Mouse (Mus musculus) C2C12 (cell line): Measurements from ENCODE around the gene Btbd6. TPM values are rescaled to one million over a fixed set of nuclear protein-coding genes. Genes with fewer than 3 reads are reported as not detected.

Experiments
- H3K27me3 ChIP-seq: one replicate; pipeline ENCODE4 v1.6.1; 2011; ENCODE audit not compliant: control insufficient read depth, insufficient read depth, insufficient read length
- H3K36me3 ChIP-seq: one replicate; pipeline ENCODE4 v1.6.1; 2011; ENCODE audit not compliant: control insufficient read depth, insufficient read depth
- H3K4me3 ChIP-seq: one replicate; pipeline ENCODE4 v1.5.1; 2011; ENCODE audit warnings: mild to moderate bottlenecking, control low read depth; ENCODE audit not compliant: poor library complexity, insufficient read depth, severe bottlenecking
- H3K79me2 ChIP-seq: one replicate; pipeline ENCODE4 v1.6.1; 2011; ENCODE audit not compliant: control insufficient read depth, insufficient read depth
- H3K79me3 ChIP-seq: one replicate; pipeline ENCODE4 v1.6.1; 2011; ENCODE audit warnings: low read depth, control low read depth
- H3ac ChIP-seq: one replicate; pipeline ENCODE3; 2011; ENCODE audit warnings: low read depth; ENCODE audit not compliant: control insufficient read depth, insufficient read length
- CEBPB ChIP-seq: IDR thresholded peaks from one replicate; pipeline ENCODE4 v1.6.1; 2011; ENCODE audit warnings: low read depth, mild to moderate bottlenecking, control low read depth, moderate library complexity
- CTCF ChIP-seq: IDR thresholded peaks from one replicate; pipeline ENCODE4 v1.5.1; 2011; ENCODE audit not compliant: control insufficient read depth, insufficient read depth, insufficient read length
- FOSL1 ChIP-seq: IDR thresholded peaks from one replicate; pipeline ENCODE4 v1.8.0; 2011; ENCODE audit warnings: mild to moderate bottlenecking, low read length; ENCODE audit not compliant: poor library complexity, insufficient read depth, severe bottlenecking
- MAX ChIP-seq: IDR thresholded peaks from one replicate; pipeline ENCODE4 v1.6.1; 2011; ENCODE audit warnings: mild to moderate bottlenecking, control low read depth
- MYOD1 ChIP-seq: IDR thresholded peaks from one replicate; pipeline ENCODE4 v1.6.1; 2011; ENCODE audit warnings: low read depth; ENCODE audit not compliant: control insufficient read depth, insufficient read length
- MYOG ChIP-seq: IDR thresholded peaks from one replicate; pipeline ENCODE4 v1.6.1; 2011; ENCODE audit not compliant: control insufficient read depth, insufficient read length; ENCODE audit errors: extremely low read depth
- USF1 ChIP-seq: IDR thresholded peaks from one replicate; pipeline ENCODE4 v1.6.1; 2011; ENCODE audit warnings: low read depth, mild to moderate bottlenecking, control low read depth, moderate library complexity
- polyA plus RNA-seq: library from polyadenylated mRNA; unstranded; fragments of >200 nt; fragmentation: generic; extraction: Trizol; gene quantifications from one replicate; pipeline ENCODE4 v1.2.1, GENCODE M21; 2012; ENCODE audit warnings: missing spikeins

Gene Btbd6
- polyA plus RNA-seq, 1 experiment: 17.2 TPM

DNA sequence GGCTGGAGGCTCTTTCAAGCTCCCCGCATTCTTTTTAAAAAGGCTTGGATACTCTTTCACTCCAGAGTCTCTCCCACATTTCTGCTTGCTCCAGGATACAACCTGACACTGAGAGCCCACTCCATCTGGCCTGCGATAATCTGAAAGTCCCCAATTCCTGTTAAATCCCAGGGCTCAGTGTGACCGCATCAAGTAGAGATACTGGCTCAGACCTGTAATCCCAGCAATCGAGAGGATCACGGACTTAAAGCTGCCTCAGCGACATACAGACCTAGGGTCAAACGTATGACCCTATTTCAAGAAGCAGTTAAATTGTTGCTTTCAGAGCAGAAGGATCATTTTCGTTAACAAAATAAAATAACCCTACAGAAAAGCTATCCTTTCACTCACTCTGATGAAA, 27.7 kb downstream of the Btbd6 start:
- H3K4me3 ChIP-seq: no peak overlapping the region
- no peak overlapping the region for H3ac ChIP-seq
- TF ChIP-seq FOSL1 (no peak), MYOG (no peak), MYOD1 (no peak), CEBPB (no peak), MAX (no peak), CTCF (no peak), USF1 (no peak)
- peaks cover 12% of the 10 kb centered on the region for H3K79me2 ChIP-seq
- no peaks in the 10 kb centered on the region for H3K36me3 ChIP-seq
- no peaks in the 10 kb centered on the region for H3K27me3 ChIP-seq
- peaks cover 11% of the 10 kb centered on the region for H3K79me3 ChIP-seq

GRCm38 (mm10) chr12:113004993-113005392, 28.7 kb downstream of the Btbd6 start:
- no peaks in the 10 kb centered on the region for H3K27me3 ChIP-seq
- no peak overlapping the region for H3ac ChIP-seq
- H3K36me3 ChIP-seq: no peaks in the 10 kb centered on the region
- H3K4me3 ChIP-seq: no peak overlapping the region
- H3K79me3 ChIP-seq: peaks cover 1% of the 10 kb centered on the region
- TF ChIP-seq CTCF (peak; percentile 94), USF1 (no peak)
- H3K79me2 ChIP-seq: peaks cover 3% of the 10 kb centered on the region

DNA sequence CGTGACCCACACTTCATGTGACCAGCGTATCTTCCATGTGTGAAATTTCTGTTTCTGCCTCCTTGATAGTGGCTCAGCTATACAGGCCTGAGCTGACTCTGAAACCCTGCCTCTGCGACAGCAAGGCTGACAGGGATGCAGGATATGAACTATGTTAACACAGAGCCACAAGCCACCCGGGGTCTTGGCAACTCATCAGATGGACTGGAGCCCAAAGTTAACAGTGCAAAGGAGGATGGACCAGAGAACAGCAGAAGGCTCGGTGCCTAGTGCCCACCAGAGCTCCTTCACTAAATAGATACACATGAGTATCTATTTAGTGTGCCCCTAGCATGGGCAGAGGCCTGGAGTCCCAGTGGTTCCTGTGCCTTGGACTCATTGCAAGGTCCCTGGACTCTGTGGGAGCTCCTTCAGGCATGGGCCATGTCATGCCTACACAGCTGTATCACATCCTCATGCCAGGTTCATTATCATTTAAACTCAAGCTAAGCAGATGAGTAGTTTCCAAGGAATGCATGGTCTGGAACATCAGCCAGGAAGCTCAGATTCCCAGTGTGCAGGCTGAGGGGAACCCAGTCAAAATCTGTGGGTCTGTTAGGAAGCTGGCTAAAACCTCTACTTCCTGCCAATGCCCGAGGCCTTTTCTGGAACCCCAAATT, 35.5 kb downstream of the Btbd6 start:
- Histone ChIP-seq H3K27me3 (no peaks in the 10 kb centered on the region), H3K79me2 (peaks cover 25% of the 10 kb centered on the region), H3ac (no peak overlapping the region), H3K79me3 (peaks cover 20% of the 10 kb centered on the region), H3K36me3 (no peaks in the 10 kb centered on the region), H3K4me3 (no peak overlapping the region)
- no peak for TF ChIP-seq USF1
- peak; percentile 45 for TF ChIP-seq FOSL1
- TF ChIP-seq MAX: peak; percentile 13
- TF ChIP-seq MYOD1: peak; percentile 43
- no peak for TF ChIP-seq MYOG

DNA sequence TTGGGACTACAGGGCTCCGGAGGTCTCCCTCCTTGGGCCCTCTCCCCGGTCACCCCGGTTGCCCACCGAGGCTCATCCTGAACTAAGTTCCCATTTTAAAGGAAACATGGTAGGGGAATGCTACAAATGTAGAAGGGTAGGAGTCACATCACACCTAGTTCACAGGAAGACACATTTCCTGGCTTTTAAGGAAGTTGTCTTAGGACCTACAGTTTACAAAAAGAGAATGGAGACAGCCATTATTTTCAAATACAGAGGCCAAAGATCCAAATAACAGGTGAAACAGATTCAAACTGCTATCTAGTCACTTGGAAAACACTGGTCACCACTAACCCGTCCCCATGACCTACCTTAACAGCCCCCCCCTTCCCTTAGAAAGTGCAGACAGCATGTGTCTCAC, 36.2 kb downstream of the Btbd6 start:
- H3K79me3 ChIP-seq: peaks cover 26% of the 10 kb centered on the region
- H3K4me3 ChIP-seq: no peak overlapping the region
- no peaks in the 10 kb centered on the region for H3K27me3 ChIP-seq
- H3K36me3 ChIP-seq: no peaks in the 10 kb centered on the region
- H3ac ChIP-seq: no peak overlapping the region
- TF ChIP-seq USF1 (no peak), CEBPB (no peak), MAX (no peak), MYOD1 (no peak), FOSL1 (no peak), MYOG (no peak), CTCF (no peak)
- peaks cover 31% of the 10 kb centered on the region for H3K79me2 ChIP-seq

GRCm38 (mm10) chr12:113013021-113013491, 36.8 kb downstream of the Btbd6 start:
- Histone ChIP-seq H3K79me2 (peaks cover 37% of the 10 kb centered on the region), H3K4me3 (no peak overlapping the region), H3K79me3 (peaks cover 32% of the 10 kb centered on the region), H3K36me3 (no peaks in the 10 kb centered on the region), H3K27me3 (no peaks in the 10 kb centered on the region), H3ac (no peak overlapping the region)
- no peak for TF ChIP-seq MYOD1
- no peak for TF ChIP-seq CTCF
- no peak for TF ChIP-seq FOSL1
- TF ChIP-seq CEBPB: no peak
- TF ChIP-seq MYOG: no peak
- TF ChIP-seq MAX: no peak
- no peak for TF ChIP-seq USF1

- peak within 1 kb of the TSS; percentile 99 for H3ac ChIP-seq
- peaks cover 8% of the 10 kb centered on the region for H3K36me3 ChIP-seq
- H3K79me3 ChIP-seq: peaks cover 41% of the 10 kb centered on the region
- H3K4me3 ChIP-seq: peak within 1 kb of the TSS; percentile 71
- H3K79me2 ChIP-seq: peaks cover 45% of the 10 kb centered on the region
- H3K27me3 ChIP-seq: no peaks in the 10 kb centered on the region
- TF ChIP-seq MAX (peak; percentile 54), MYOG (no peak), FOSL1 (no peak)
These were observed 37.6 kb downstream of the Btbd6 start, which contains the start of gene Pacs2 for GRCm38 (mm10) chr12:113013604-113014558. Pacs2 (plus strand) TSS chr12:113014508.
